Mouse (Mus musculus): ENCODE measurements around the gene Adam11.

Adam11 gene

GRCm38 (mm10) chr11:102778597-102778996 lies 17.4 kb downstream of the Adam11 start:
- DNase-seq = no peak

DNA sequence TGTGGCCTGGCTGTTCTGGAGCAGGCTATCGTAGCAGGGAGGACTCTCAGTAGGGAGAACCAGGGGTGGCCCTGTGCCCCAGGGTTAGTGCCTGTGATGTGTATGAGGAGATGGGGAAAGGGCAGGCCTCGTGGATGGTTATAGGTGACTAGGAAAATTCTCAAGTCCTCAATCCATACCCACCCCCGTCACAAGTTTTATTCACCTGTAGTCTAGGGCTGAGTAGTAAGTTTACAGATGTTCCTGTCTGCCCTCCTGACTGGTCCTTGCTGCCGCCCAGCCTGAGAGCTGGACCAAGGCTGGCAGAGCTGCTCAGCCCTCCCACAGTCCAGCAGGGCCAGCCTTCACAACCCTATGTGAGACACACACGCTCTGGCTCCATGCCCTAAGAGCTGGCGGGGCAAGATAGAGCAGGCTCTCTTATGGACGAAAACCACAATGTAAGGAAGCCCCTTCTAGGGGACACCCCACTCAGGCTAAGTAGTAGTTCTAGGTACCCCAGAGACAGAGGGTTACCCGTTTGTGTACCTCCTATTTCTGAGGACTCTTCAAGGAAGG lies 17.9 kb downstream of the Adam11 start:
- peak; percentile 48 to 60 for DNase-seq

GRCm38 (mm10) chr11:102779824-102780223 lies 18.6 kb downstream of the Adam11 start:
- DNase-seq = peak; percentile 24 to 28

DNA sequence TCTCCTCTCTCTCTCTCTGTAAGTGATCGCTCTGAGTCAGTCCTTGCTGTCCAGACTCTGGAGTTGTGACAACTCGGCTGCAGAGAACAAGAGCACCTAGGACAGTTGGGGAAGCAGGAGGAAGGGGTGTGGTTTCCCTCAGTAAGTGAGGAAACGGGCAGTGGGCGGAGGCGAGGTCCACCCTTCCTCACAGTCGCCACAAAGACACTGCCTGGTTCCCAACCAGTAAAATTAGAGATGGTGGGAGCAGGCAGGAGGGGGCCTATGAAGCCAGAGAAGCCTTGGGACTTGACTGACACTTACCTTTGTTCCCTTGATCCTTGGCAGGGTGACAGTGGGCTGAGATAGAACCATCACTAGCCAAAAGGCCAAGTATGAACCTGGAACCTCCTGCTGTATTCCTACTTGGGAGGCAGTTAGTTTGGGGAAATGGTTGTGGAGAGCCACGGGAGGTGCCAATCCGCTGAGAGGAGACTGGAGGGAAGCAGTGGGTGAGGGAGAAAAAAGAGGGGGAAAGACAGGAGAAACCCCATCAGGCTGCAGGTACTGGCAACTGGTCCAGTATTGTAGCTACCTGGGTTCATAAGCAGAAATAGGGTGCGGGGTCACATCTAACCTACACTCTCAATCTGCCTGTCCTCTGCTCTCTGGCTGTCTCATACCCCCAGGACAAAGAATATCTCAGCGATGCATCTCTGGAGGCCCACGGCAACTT lies 19.2 kb downstream of the Adam11 start:
- peak in 1 of 2 experiments; percentile 38 for DNase-seq

GRCm38 (mm10) chr11:102780986-102781351 lies 19.7 kb downstream of the Adam11 start:
- peak in 1 of 2 experiments; percentile 30 for DNase-seq

DNA sequence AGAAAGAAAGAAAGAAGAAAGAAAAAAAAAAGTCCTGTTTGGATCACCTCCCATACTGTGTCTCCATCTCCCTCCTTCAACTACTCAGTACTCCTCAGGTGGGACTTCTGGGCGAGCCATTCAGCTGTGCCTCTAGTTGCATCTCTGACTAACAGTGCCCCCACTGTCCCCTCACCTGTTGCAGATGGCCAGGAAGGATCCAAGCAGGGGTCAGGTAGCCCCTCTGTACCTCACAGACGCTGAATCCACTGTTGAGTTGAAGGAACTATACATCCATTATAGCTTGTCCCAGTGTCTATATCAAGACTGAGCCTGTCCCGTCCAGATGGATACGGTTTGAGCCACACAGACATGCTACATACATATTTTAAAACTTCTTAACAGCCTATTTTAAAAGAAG lies 20.3 kb downstream of the Adam11 start:
- DNase-seq = no peak

- DNase-seq = no peak
Measured at GRCm38 (mm10) chr11:102783443-102783842, 22.2 kb downstream of the Adam11 start.

- DNase-seq = no peak
Measured at GRCm38 (mm10) chr11:102787688-102788177, 26.5 kb downstream of the Adam11 start.

- DNase-seq = no peak
Measured at GRCm38 (mm10) chr11:102791682-102792445, 30.6 kb downstream of the Adam11 start.

DNA sequence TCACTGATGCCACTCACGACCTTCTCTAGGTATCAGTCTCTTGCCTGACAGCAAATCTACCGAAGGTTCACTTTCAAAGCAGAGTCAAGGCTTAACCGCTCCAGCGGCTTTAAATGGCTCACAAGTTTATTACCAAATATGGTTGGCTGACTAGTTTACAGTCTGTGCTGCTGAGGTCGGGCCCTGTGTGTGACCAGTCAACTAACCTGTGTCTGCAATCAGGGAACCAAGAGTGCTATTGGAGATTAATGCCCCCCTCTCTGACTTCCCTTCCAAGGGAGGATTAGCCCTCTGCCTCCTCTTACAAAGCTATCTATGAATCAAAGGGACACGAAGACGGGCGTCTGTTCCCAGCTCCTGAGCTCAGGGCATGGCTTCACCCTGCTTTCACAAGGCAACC lies 32.9 kb downstream of the Adam11 start:
- DNase-seq = no peak

DNA sequence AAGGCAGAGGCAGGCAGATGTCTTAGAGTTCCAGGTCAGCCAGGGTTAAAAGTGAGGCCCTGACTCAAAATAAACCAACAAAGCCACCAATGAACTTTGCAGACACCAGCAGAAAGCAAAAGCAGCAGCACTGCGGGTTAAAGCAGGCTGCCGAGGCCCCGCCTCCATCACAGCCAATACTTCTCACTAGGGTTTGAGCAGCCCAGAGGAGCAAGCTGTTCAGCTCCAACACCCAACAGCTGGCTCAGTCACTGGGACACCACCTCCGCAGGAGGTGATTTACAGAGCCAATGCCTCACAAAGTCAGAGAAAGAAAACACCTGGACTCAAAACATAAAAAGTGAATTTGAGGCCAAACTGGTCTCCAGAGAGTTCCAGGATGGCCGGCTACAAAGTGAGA lies 42.2 kb downstream of the Adam11 start:
- DNase-seq = no peak

DNA sequence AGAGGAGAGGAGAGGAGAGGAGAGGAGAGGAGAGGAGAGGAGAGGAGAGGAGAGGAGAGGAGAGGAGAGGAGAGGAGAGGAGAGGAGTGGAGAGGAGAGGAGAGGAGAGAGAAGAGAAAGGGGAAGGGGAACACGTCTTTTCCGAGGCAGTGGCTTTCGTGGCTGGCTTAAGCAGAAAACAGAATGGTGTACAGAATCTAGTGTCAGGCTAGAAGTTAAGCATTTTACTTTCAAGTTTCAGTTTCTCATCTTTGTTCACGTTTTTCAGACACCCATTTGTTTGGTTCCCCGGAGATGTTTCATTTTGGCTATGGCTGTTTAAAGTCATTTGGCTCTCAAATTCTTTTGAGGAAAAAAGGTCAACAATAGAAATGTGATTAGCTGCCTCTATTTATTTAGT lies 47.0 kb downstream of the Adam11 start:
- DNase-seq = no peak

GRCm38 (mm10) chr11:102810721-102811485 lies 49.7 kb downstream of the Adam11 start:
- no peak for DNase-seq

- DNase-seq = no peak
Measured at GRCm38 (mm10) chr11:102814881-102815280, 53.6 kb downstream of the Adam11 start.

DNA sequence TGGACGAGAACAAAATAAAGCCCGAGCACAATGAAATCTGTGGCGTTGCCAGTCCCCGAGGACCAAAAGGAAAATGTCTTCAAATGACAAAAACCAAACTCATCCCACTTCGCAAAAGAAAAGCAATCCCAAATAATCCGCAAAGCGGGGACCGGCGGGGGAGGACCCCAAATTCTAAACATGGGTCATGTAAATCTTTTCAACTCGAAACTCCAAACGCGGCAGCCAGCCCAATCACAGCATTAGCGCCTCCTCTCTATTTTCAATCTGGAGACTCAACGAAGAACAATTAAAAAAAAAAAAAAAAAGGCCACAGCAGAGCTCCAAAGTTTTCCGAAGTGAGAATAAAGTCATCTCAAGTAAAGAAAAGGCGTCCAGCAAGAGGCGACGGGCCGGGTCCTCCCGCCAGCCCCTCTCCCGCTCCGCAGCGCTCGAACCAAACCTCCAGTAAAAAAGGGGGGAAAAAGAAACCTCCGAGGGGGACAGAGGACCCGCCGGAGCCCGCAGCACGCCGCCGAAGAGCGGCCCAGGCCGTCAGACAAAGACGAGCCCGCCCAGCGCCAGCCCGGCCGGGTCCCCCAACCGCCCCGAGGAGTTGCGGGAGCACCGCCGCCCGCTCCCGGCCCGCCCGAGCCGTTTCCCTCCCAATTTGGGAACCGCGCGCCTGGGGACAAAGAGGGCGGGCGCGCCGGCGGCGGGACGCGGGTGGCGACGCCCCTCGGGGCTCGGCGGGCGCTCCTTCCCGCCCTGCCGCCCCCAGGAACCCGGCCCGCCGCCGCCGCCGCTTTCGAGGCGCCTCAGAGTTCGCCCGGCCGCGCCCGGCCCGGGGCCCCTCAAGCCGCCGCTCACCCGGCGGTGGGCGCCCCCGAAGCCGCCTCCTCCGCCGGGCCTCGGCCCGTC lies 57.1 kb downstream of the Adam11 start:
- peak; percentile 12 to 15 for DNase-seq

DNA sequence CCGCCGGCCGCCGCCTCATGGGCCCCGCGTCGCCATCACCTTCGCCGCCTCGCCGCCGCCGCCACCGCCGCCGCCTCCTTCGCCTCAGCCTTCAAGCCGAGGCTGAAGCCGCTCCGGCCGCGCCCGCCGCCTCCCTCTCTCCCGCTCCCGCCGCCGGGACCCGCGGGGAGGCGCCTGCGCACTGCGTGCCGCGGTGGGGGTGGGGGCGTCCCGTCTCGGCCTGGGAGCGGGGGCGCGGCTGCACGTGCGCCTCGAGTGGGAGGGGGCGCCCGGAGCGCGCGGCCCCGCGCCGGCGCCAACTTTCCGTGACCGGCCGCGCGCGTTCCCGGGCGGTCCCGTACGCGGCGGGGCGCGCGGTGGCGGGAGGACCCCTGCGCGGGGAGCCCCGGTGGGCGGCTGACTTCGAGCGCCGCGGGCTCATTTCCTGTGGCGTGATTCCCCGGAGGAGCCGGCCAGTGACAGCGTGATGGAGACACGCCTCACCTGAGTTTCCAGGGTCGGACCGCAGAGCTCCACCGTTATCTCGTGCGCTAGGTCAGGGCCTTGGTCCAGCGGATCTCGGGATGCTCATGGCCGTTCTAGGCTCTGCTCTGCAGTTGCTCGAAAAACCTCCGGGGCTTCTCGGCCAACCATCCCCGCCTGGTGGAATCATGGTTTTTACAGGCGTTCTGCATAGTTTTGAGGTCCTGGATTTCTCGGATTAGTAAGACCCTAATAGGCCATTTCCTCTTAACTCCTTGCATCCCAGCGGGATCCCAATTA lies 58.0 kb downstream of the Adam11 start, which contains the start of gene Gjc1:
Gene Gjc1 (minus strand): TSS at position 680 of the 762 bp plus-strand sequence.
- DNase-seq = peak; percentile 51 to 63

DNA sequence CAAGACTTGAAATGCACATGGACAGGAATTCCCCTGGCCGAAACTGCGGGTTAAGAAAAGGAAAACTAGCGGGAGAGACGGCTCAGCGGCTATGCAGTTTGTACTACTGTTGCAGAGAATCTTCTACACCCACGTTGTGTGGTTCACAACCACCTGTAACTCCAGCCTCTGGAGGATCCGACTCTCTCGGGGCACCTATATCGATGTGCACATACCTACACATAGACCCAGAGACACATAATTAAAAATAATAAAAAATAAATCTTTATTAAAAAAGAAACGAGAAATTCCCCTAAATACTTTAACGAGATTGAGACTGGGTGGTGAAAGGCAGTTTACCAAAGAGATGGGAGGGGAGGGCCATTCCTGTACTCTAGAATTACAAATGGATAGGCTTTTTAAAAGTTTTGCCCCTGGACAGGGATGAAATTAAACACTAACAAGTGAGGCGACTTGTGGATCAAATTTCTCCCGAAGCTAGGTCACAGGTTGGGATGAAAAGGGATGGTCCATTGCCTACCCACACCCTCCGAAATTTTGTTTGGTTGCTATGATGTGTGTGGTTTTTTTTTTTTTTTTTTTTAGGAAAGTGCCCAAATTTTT lies 58.6 kb downstream of the Adam11 start:
- DNase-seq = no peak

DNA sequence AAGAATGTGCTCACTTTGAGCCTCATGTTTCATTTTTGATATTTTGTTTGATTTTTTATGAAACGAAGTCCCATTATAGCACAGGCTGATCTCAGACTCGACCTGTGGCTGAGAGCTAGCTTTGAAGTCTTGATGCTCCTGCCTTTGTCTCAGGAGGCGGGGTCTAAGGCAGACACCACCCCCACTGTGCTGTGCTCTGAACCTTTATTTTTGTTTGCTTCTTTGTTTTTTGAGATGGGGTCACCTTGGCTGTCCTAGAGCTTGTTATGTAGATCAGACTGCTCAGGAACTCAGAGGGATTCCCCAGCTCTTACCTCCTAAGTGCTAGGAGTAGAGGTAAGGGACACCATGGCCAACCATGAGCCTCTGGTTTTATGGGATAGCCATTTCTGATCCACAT lies 59.2 kb downstream of the Adam11 start:
- DNase-seq = no peak

DNA sequence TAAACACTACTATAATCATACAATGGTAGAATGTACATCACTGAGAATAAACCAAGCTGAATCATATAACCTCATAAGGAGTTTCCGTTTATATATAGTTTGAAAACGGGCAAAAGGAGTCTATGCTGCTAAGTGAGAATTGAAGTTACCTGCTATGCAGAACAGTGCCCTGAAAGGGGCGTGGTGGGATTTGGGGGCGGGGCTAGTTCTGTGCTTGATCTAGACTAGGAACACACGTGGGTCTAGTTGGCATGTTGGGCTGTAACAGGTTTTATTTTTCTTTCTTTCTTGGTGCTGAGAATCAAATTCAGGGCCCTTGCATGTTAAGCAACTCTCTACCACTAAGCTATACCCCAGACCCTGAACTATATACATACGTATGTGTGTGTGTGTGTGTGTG lies 60.0 kb downstream of the Adam11 start:
- DNase-seq = no peak

DNA sequence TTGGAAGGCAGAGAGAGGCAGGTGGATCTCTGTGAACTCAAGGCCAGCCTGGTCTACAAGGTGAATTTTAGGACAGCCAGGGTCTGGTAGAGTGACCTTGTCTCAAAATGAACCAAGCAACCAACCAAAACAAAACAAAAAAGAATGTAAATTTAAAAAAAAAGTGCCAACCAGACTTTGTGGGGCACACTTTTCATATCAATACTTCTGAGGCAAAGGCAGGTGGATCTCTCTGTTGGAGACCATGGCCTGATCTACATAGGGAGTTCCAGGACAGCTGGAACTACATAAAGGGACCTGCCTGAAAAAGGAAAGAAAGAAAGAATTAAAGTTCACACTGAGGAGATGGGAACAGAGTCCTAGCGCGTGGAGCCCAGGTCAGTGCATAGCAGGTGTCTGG lies 65.2 kb downstream of the Adam11 start:
- DNase-seq = no peak

GRCm38 (mm10) chr11:102827097-102827496 lies 65.9 kb downstream of the Adam11 start:
- DNase-seq = no peak
